Comparison of ENCODE assay signal across 22 mouse cellular contexts in the genomic region with DNA sequence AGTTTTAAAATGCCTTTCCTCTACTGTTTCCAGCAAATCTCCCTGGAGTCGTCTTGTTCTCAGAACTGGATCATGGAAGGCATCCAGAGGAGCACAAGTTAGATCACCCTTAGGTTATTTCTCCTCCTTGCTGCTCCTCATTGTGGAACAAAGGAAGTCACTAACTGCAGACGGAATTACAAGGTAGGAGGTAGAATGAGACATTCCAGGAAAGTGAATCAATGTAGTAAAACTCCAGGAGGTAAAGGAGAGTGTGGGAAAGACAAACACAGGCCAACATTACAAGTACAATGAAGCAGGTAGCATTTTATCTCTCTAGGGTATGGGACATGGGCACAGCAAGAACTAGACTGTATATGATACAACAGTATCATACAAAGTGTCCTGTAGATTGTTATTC.
A peak's percentile ranks its signal among the peaks of the same experiment; 100 is the strongest.
DNase-seq lines count a peak whose midpoint lies in the region; ATAC-seq lines count a peak whose summit lies in the region.
"Had no signal": no experiment of that assay in that cellular context is flagged by ENCODE, and none has a peak within 500 bp of the region (broad histone marks: within the 10 kb centered on the region; RNA-seq: fewer than 3 reads in every experiment).

No protein-coding gene starts in this region.

- no peaks in the 10 kb centered on the region for H3K9me3 ChIP-seq in intestine, embryonic 15.5 days
- H3K9me3 ChIP-seq in stomach, embryonic 16.5 days (replicated peaks; ENCODE audit: control insufficient read depth, low read length), result no peaks in the 10 kb centered on the region
- no peaks in the 10 kb centered on the region for H3K9me3 ChIP-seq in kidney, embryonic 15.5 days (replicated peaks)
- H3K9me3 ChIP-seq: forebrain, embryonic 15.5 days; heart, embryonic 10.5 days; heart, embryonic 13.5 days had no signal

- H3K27me3 ChIP-seq in intestine, embryonic 15.5 days (replicated peaks), result no peaks in the 10 kb centered on the region
- no peaks in the 10 kb centered on the region for H3K27me3 ChIP-seq in stomach, embryonic 16.5 days (ENCODE audit: control insufficient read depth, insufficient read depth, low read length)
- no peaks in the 10 kb centered on the region for H3K27me3 ChIP-seq in kidney, embryonic 15.5 days
- H3K27me3 ChIP-seq: forebrain, embryonic 15.5 days; heart, embryonic 13.5 days had no signal

- no peaks in the 10 kb centered on the region for H3K4me1 ChIP-seq in intestine, embryonic 15.5 days (replicated peaks)
- no peaks in the 10 kb centered on the region for H3K4me1 ChIP-seq in stomach, embryonic 16.5 days (ENCODE audit: control insufficient read depth, insufficient read depth, low read length)
- H3K4me1 ChIP-seq in kidney, embryonic 15.5 days, result no peaks in the 10 kb centered on the region
- H3K4me1 ChIP-seq: forebrain, embryonic 15.5 days; heart, embryonic 10.5 days had no signal

- H3K4me3 ChIP-seq in intestine, embryonic 15.5 days (replicated peaks), result no peak overlapping the region
- H3K4me3 ChIP-seq in stomach, embryonic 16.5 days (replicated peaks; ENCODE audit: low read length), result no peak overlapping the region
- no peak overlapping the region for H3K4me3 ChIP-seq in kidney, embryonic 15.5 days (replicated peaks)
- H3K4me3 ChIP-seq: forebrain, embryonic 15.5 days; heart, adult 2 months; heart, embryonic 10.5 days; heart, embryonic 13.5 days had no signal

- 55% methylated on average over 2 of the region's 2 CpGs for WGBS in intestine, embryonic 15.5 days
- 71% methylated on average over 2 of the region's 2 CpGs for WGBS in stomach, embryonic 16.5 days
- 61% methylated on average over 2 of the region's 2 CpGs for WGBS in kidney, embryonic 15.5 days

- no peak overlapping the region for H3K4me2 ChIP-seq in intestine, embryonic 15.5 days (replicated peaks)
- no peak overlapping the region for H3K4me2 ChIP-seq in stomach, embryonic 16.5 days (ENCODE audit: low read depth, low read length)
- H3K4me2 ChIP-seq in kidney, embryonic 15.5 days, result no peak overlapping the region
- H3K4me2 ChIP-seq: forebrain, embryonic 15.5 days; heart, embryonic 13.5 days; hindbrain, embryonic 14.5 days had no signal

- H3K36me3 ChIP-seq in intestine, embryonic 15.5 days, result no peaks in the 10 kb centered on the region
- no peaks in the 10 kb centered on the region for H3K36me3 ChIP-seq in stomach, embryonic 16.5 days (ENCODE audit: control insufficient read depth, insufficient read depth, low read length)
- H3K36me3 ChIP-seq in kidney, embryonic 15.5 days, result no peaks in the 10 kb centered on the region
- H3K36me3 ChIP-seq: forebrain, embryonic 15.5 days; heart, embryonic 10.5 days; heart, embryonic 13.5 days had no signal

- no peak overlapping the region for H3K9ac ChIP-seq in intestine, embryonic 15.5 days
- no peak overlapping the region for H3K9ac ChIP-seq in stomach, embryonic 16.5 days (ENCODE audit: low read length)
- H3K9ac ChIP-seq in kidney, embryonic 15.5 days, result no peak overlapping the region
- H3K9ac ChIP-seq: forebrain, embryonic 15.5 days; heart, embryonic 13.5 days; hindbrain, embryonic 14.5 days had no signal

- DNase-seq in ZHBTc4 (ENCODE audit: low read depth, low spot score), result peak; percentile 6
- DNase-seq in testis, postnatal 10 days (ENCODE audit: low spot score), result no peak
- DNase-seq in ovary, postnatal 14 days (ENCODE audit: low spot score), result no peak
- DNase-seq: adrenal gland, adult 2 months; adrenal gland, postnatal 14 days; cerebellum, adult 11-12 months; cerebellum, adult 8-10 months; cerebellum, postnatal 14 days; gastrocnemius, postnatal 25 days; heart, adult 2 months; heart, postnatal 14 days; heart, postnatal 4 days had no signal

- peak; percentile 43 for ATAC-seq in intestine, embryonic 15.5 days
- ATAC-seq in stomach, embryonic 16.5 days (ENCODE audit: insufficient read depth, low FRiP score), result peak; percentile 25; the same call in 1 of the 2 replicates
- no peak for ATAC-seq in kidney, embryonic 15.5 days (replicated peaks; ENCODE audit: low FRiP score)
- ATAC-seq: CD4-positive, CD25-positive, alpha-beta regulatory T cell, adult 4 months; forebrain, embryonic 15.5 days; hindbrain, postnatal 0 days; inflammation-experienced regulatory T-cells, adult 6 months had no signal

- no peak overlapping the region for H3K27ac ChIP-seq in intestine, embryonic 15.5 days
- 0 out of 2 replicates have a peak overlapping the region, but pooled peaks have one; percentile 23 for H3K27ac ChIP-seq in stomach, embryonic 16.5 days (ENCODE audit: low read length)
- H3K27ac ChIP-seq in kidney, embryonic 15.5 days, result no peak overlapping the region
- H3K27ac ChIP-seq: forebrain, embryonic 15.5 days; heart, adult 2 months; heart, embryonic 10.5 days; heart, embryonic 13.5 days; hindbrain, embryonic 14.5 days; hindbrain, postnatal 0 days had no signal
